Mouse (Mus musculus) CH12.LX (cell line): ENCODE results near the gene Ssr3. TPM values are rescaled to one million over a fixed set of nuclear protein-coding genes. Genes with fewer than 3 reads are reported as not detected.

Experiments used
- DNase-seq: peaks from one replicate; pipeline ENCODE4 v3.0.0-alpha.2; 2013; ENCODE audit errors: extremely low read depth
- H3K27ac ChIP-seq: 2 replicates; pipeline ENCODE4 v1.5.1; 2012; ENCODE audit warnings: low read depth, mild to moderate bottlenecking, control low read depth, moderate library complexity; ENCODE audit not compliant: insufficient read depth
- H3K27me3 ChIP-seq: replicated peaks from 2 replicates; pipeline ENCODE3; 2012; ENCODE audit warnings: inconsistent platforms
- H3K36me3 ChIP-seq, 2 experiments: replicated peaks in 1 of 2; 2 replicates each; pipeline versions ENCODE3 to v1.6.1; 2012; ENCODE audit warnings: inconsistent platforms in 1 of 2, low read length in 1 of 2, mild to moderate bottlenecking in 1 of 2, mixed read lengths in 1 of 2, moderate library complexity in 1 of 2; ENCODE audit not compliant: control insufficient read depth in 1 of 2, insufficient read depth in 1 of 2
- H3K4me1 ChIP-seq, 2 experiments: 2 replicates each; pipeline ENCODE4 v1.6.1; 2012; ENCODE audit warnings: inconsistent platforms in 1 of 2, moderate library complexity in 1 of 2; ENCODE audit not compliant: insufficient read depth in 2 of 2, control insufficient read depth in 1 of 2
- H3K4me2 ChIP-seq: 2 replicates; pipeline ENCODE4 v1.6.1; 2012; ENCODE audit warnings: low read depth, mild to moderate bottlenecking, control low read depth; ENCODE audit not compliant: poor library complexity, insufficient read depth, severe bottlenecking
- H3K4me3 ChIP-seq, 3 experiments: fragments of 150-350 bp in 1 of 3; sonication (generic) in 1 of 3; replicated peaks in 1 of 3; 2 replicates each; pipeline versions ENCODE3 to v1.5.1; 2011 to 2012; ENCODE audit warnings: low read depth in 2 of 3, low read length in 2 of 3, mild to moderate bottlenecking in 2 of 3, moderate library complexity in 2 of 3, control low read depth in 1 of 3, improper control_type of control experiment in 1 of 3, inconsistent platforms in 1 of 3, mixed read lengths in 1 of 3; ENCODE audit not compliant: poor library complexity in 1 of 3
- H3K79me2 ChIP-seq: replicated peaks from 2 replicates; pipeline ENCODE4 v1.6.1; 2012; ENCODE audit warnings: mild to moderate bottlenecking, moderate library complexity; ENCODE audit not compliant: control insufficient read depth, poor library complexity, insufficient read depth, severe bottlenecking; ENCODE audit errors: extremely low read depth
- H3K9ac ChIP-seq: 2 replicates; pipeline ENCODE4 v1.6.1; 2012; ENCODE audit warnings: low read depth, mild to moderate bottlenecking, control low read depth, moderate library complexity; ENCODE audit not compliant: insufficient read depth
- H3K9me3 ChIP-seq: replicated peaks from 2 replicates; pipeline ENCODE3; 2012; ENCODE audit warnings: low read length, inconsistent platforms, mixed read lengths
- CHD2 ChIP-seq: IDR thresholded peaks from 2 replicates; pipeline ENCODE4 v1.6.1; 2011; ENCODE audit warnings: low read length, improper control_type of control experiment
- CTCF ChIP-seq, 2 experiments: IDR thresholded peaks in 1 of 2; conservative IDR thresholded peaks in 1 of 2; 2 replicates each; pipeline ENCODE4 v1.5.1; 2011 to 2012; ENCODE audit warnings: low read depth in 2 of 2, low read length in 2 of 2, improper control_type of control experiment in 1 of 2, inconsistent platforms in 1 of 2, mild to moderate bottlenecking in 1 of 2, moderate library complexity in 1 of 2
- EP300 ChIP-seq: IDR thresholded peaks from 2 replicates; pipeline ENCODE4 v1.6.1; 2011; ENCODE audit warnings: low read length, improper control_type of control experiment
- GABPA ChIP-seq: IDR thresholded peaks from 2 replicates; pipeline ENCODE4 v1.6.1; 2012; ENCODE audit warnings: low read depth, low read length, improper control_type of control experiment, inconsistent platforms; ENCODE audit not compliant: insufficient replicate concordance
- HCFC1 ChIP-seq: IDR thresholded peaks from 2 replicates; pipeline ENCODE4 v1.6.1; 2012; ENCODE audit warnings: low read depth, mild to moderate bottlenecking, inconsistent platforms, low read length, improper control_type of control experiment
- IRF4 ChIP-seq: IDR thresholded peaks from 2 replicates; pipeline ENCODE4 v1.6.1; 2014; ENCODE audit warnings: low read depth, mild to moderate bottlenecking, inconsistent platforms, low read length, improper control_type of control experiment
- MAFK ChIP-seq: IDR thresholded peaks from 2 replicates; pipeline ENCODE4 v1.6.1; 2011; ENCODE audit warnings: low read length, improper control_type of control experiment; ENCODE audit not compliant: insufficient replicate concordance
- MAX ChIP-seq: IDR thresholded peaks from 2 replicates; pipeline ENCODE4 v1.6.1; 2011; ENCODE audit warnings: low read length, improper control_type of control experiment
- MEF2A ChIP-seq: IDR thresholded peaks from 2 replicates; pipeline ENCODE4 v1.6.1; 2014; ENCODE audit warnings: low read depth, mild to moderate bottlenecking, inconsistent platforms, low read length, improper control_type of control experiment, borderline replicate concordance
- PAX5 ChIP-seq: IDR thresholded peaks from 2 replicates; pipeline ENCODE4 v1.6.1; 2012; ENCODE audit warnings: low read length, inconsistent platforms, mixed read lengths
- POLR2A ChIP-seq: IDR thresholded peaks from 2 replicates; pipeline ENCODE4 v1.6.1; 2011; ENCODE audit warnings: low read depth, mild to moderate bottlenecking, improper control_type of control experiment, low read length
- POLR2AphosphoS2 ChIP-seq: IDR thresholded peaks from 2 replicates; pipeline ENCODE4 v1.6.1; 2011; ENCODE audit warnings: low read depth, low read length, improper control_type of control experiment
- UBTF ChIP-seq: IDR thresholded peaks from 2 replicates; pipeline ENCODE4 v1.6.1; 2012; ENCODE audit warnings: low read depth, mild to moderate bottlenecking, inconsistent platforms, low read length, improper control_type of control experiment, moderate library complexity
- dilution Hi-C: fragments of 300-500 bp; cut with MboI; formaldehyde crosslinking; loops from 2 replicates; pipeline ENCODE4 v1.14.3; 2020; ENCODE audit warnings: low sequenced_read_pairs; ENCODE audit not compliant: extremely low pct_unique_long_range_greater_than_20kb, extremely low pct_ligation_motif_present
- in situ Hi-C: fragments of 300-500 bp; cut with MboI; formaldehyde crosslinking; loops from 3 replicates; pipeline ENCODE4 v1.14.3; 2019; ENCODE audit warnings: low sequenced_read_pairs, low pct_ligation_motif_present, low pct_unique_long_range_greater_than_20kb, mixed read lengths
- polyA plus RNA-seq: library from polyadenylated mRNA; unstranded; fragments of >175 nt; gene quantifications from 2 replicates; pipeline ENCODE4 v1.2.1, GENCODE M21; 2012; ENCODE audit warnings: low read depth; ENCODE audit not compliant: insufficient read length
- total RNA-seq, 2 experiments: library from RNA; depleted of rRNA; stranded (reverse); fragments of 300-350 nt in 1 of 2; fragments of >200 nt in 1 of 2; gene quantifications; 2 replicates each; pipeline ENCODE4 v1.2.3; 2012 to 2014

Gene Ssr3
- total and polyA plus RNA-seq, 3 experiments, result 118 to 222 (median 165) TPM

DNA sequence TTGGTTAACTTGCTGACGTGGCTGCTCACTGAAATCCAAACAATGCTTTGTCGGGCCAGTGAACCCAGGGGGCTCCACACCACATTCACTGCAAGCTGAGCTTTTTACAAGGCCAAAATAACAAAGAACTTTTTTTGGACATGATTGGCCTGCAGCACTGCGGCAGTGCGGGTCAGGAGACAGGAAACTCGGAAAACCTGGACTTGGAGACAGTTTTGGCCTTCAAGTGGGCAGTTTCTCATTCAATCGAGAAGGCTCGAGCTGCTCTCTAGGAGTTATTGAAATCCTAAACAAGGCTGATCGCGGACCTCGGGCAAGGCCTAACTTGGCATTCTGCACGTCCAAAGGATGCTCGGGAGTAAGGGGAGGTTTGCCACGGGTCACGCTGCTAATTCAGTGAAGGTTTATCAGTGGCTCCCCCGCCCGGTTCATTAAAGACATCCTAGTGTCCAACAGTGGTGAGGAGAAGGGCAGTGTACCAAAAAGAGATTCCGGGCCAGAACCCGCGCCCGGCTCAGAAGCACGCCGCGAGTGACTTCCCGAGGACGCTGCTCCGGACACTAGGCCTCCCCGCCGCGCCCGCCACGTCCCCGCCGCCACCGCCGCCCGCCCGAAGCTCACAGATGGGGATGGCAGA is 521 bp downstream of the Ssr3 start:
- H3K4me3 ChIP-seq, result peak overlapping the region; percentile 87 to 96 (median 87)
- peaks cover 41% of the 10 kb centered on the region for H3K79me2 ChIP-seq
- H3K4me2 ChIP-seq, result peak overlapping the region; percentile 81
- H3K9ac ChIP-seq, result peak overlapping the region; percentile 92
- H3K27me3 ChIP-seq, result no peaks in the 10 kb centered on the region
- peaks cover 0 to 14% of the 10 kb centered on the region in 2 experiments; a peak in 1 of 4 replicates for H3K4me1 ChIP-seq
- in situ Hi-C loops (loop anchor here (25.0 kb wide), 1 partner anchor 270 kb away; the partner anchor contains the start of gene Lekr1), dilution Hi-C loops (no loop called here)
- H3K27ac ChIP-seq, result peak overlapping the region; percentile 55
- no peaks in the 10 kb centered on the region for H3K9me3 ChIP-seq
- peaks cover 18 to 32% of the 10 kb centered on the region in 2 experiments for H3K36me3 ChIP-seq
- peak; percentile 45 for DNase-seq
- 0 out of 4 replicates have a peak, but pooled peaks of 1 of the 2 experiments have one; percentile 13 for TF ChIP-seq CTCF (conservative IDR thresholded peaks at IDR 0.05 in 1 of 2, IDR thresholded peaks at IDR 0.05 in 1 of 2; ENCODE audit: low read depth in 2 of 2, low read length in 2 of 2)
- TF ChIP-seq UBTF, result peak; percentile 56; the same call in 1 of the 2 replicates
- TF ChIP-seq MAX, result no peak
- TF ChIP-seq MEF2A, result no peak
- no peak for TF ChIP-seq POLR2A
- no peak for TF ChIP-seq GABPA
- no peak for TF ChIP-seq HCFC1
- TF ChIP-seq MAFK, result 0 out of 2 replicates have a peak, but pooled peaks have one; percentile 15
- no peak for TF ChIP-seq PAX5
- no peak for TF ChIP-seq CHD2
- no peak for TF ChIP-seq IRF4

GRCm38 (mm10) chr3:65391222-65391783 is 1.1 kb downstream of the Ssr3 start:
- DNase-seq, result peak; percentile 7
- Histone ChIP-seq H3K36me3 (peaks cover 24 to 38% of the 10 kb centered on the region in 2 experiments), H3K9me3 (no peaks in the 10 kb centered on the region), H3K4me2 (peak overlapping the region; percentile 81), H3K79me2 (peaks cover 41% of the 10 kb centered on the region), H3K27ac (no peak overlapping the region), H3K9ac (peak overlapping the region; percentile 92), H3K4me1 (peaks cover 0 to 17% of the 10 kb centered on the region in 2 experiments; a peak in 1 of 4 replicates), H3K27me3 (no peaks in the 10 kb centered on the region), H3K4me3 (peak overlapping the region; percentile 87 to 96 (median 87))
- in situ Hi-C loops, result loop anchor here (25.0 kb wide), 1 partner anchor 271 kb away; the partner anchor contains the start of gene Lekr1
- TF ChIP-seq POLR2AphosphoS2 (0 out of 2 replicates have a peak, but pooled peaks have one; percentile 43), EP300 (peak; percentile 20; the same call in 1 of the 2 replicates), IRF4 (no peak)
- dilution Hi-C loops, result no loop called here
